Mouse (Mus musculus) liver, embryonic 11.5 days (tissue): ENCODE data around the gene Arhgdia. TPM values are rescaled to one million over a fixed set of nuclear protein-coding genes. Genes with fewer than 3 reads are reported as not detected.

ENCODE experiments used
- ATAC-seq: fragments of 200-750 bp; cut with Nextera tagmentation; replicated peaks from 2 replicates; pipeline ENCODE4 v1.8.0; 2017; ENCODE audit warnings: moderate number of reproducible peaks, mild to moderate bottlenecking, moderate TSS enrichment, moderate library complexity; ENCODE audit not compliant: low FRiP score
- DNase-seq: peaks from one replicate; pipeline ENCODE4 v3.0.0-alpha.2; 2017; ENCODE audit warnings: low spot score
- H3K27ac ChIP-seq: fragments of 300-500 bp; sonication (generic); 2 replicates; pipeline ENCODE4 v1.5.1; 2014; ENCODE audit warnings: mild to moderate bottlenecking, low read depth, low read length, control low read depth
- H3K27me3 ChIP-seq: fragments of 300-500 bp; sonication (generic); replicated peaks from 2 replicates; pipeline ENCODE4 v1.6.1; 2014; ENCODE audit warnings: low read length, mixed read lengths; ENCODE audit not compliant: control insufficient read depth, insufficient read depth
- H3K36me3 ChIP-seq: fragments of 300-500 bp; sonication (generic); 2 replicates; pipeline ENCODE4 v1.6.1; 2014; ENCODE audit warnings: mild to moderate bottlenecking, low read length, moderate library complexity, mixed read lengths; ENCODE audit not compliant: control insufficient read depth, insufficient read depth
- H3K4me1 ChIP-seq: fragments of 300-500 bp; sonication (generic); replicated peaks from 2 replicates; pipeline ENCODE4 v1.6.1; 2014; ENCODE audit warnings: low read length, mixed read lengths; ENCODE audit not compliant: control insufficient read depth, insufficient read depth
- H3K4me2 ChIP-seq: fragments of 300-500 bp; sonication (generic); 2 replicates; pipeline ENCODE4 v1.6.1; 2014; ENCODE audit warnings: mild to moderate bottlenecking, control low read depth, moderate library complexity
- H3K4me3 ChIP-seq: fragments of 300-500 bp; sonication (generic); 2 replicates; pipeline ENCODE4 v1.5.1; 2014; ENCODE audit warnings: low read depth, low read length, control low read depth
- H3K9ac ChIP-seq: fragments of 300-500 bp; sonication (generic); 2 replicates; pipeline ENCODE4 v1.6.1; 2014; ENCODE audit warnings: low read depth, low read length, control low read depth
- H3K9me3 ChIP-seq: fragments of 300-500 bp; sonication (generic); 2 replicates; pipeline ENCODE4 v1.6.1; 2016; ENCODE audit warnings: low read length, inconsistent platforms, mixed read lengths; ENCODE audit not compliant: control insufficient read depth
- WGBS: fragments of 180-500 bp; shearing (Covaris S2); extraction: QIAGEN DNeasy Blood & Tissue Kit; methylation state at CpG from one replicate; pipeline ENCODE4 v1.1.7; 2014; 5-methylcytosine and 5-hydroxymethylcytosine counted together
- polyA plus RNA-seq: library from polyadenylated mRNA; unstranded; fragments of >200 nt; fragmentation: Nextera tagmentation; extraction: Ambion mirVana; gene quantifications from 2 replicates; pipeline ENCODE4 v1.2.1, GENCODE M21; 2014

Gene Arhgdia
- polyA plus RNA-seq, 1 experiment from 2014 or later, result 561 TPM

- no peak overlapping the region; the same call in 1 of the 2 replicates for H3K4me3 ChIP-seq
- ATAC-seq, result no peak
Measured at GRCm38 (mm10) chr11:120578694-120579243, 2.7 kb downstream of the Arhgdia start.

GRCm38 (mm10) chr11:120578024-120578693 lies 3.3 kb downstream of the Arhgdia start:
- Histone ChIP-seq H3K9me3 (no peaks in the 10 kb centered on the region), H3K9ac (no peak overlapping the region), H3K4me2 (no peak overlapping the region), H3K4me3 (no peak overlapping the region), H3K4me1 (peaks cover 40% of the 10 kb centered on the region), H3K36me3 (peaks cover 29% of the 10 kb centered on the region), H3K27ac (peak overlapping the region; percentile 20; the same call in 1 of the 2 replicates), H3K27me3 (no peaks in the 10 kb centered on the region)
- ATAC-seq (no peak), DNase-seq (no peak)
- WGBS, result 86% methylated on average over 10 of the region's 10 CpGs

More at GRCm38 (mm10) chr11:120578694-120579243, 2.7 kb downstream of the Arhgdia start:
- Histone ChIP-seq H3K27me3 (no peaks in the 10 kb centered on the region), H3K27ac (no peak overlapping the region; the same call in 1 of the 2 replicates), H3K9me3 (peaks cover 1% of the 10 kb centered on the region), H3K4me1 (peaks cover 40% of the 10 kb centered on the region), H3K4me2 (no peak overlapping the region), H3K36me3 (peaks cover 31% of the 10 kb centered on the region), H3K9ac (no peak overlapping the region)
- DNase-seq, result no peak
- whole genome bisulfite sequencing, result 75% methylated on average over 11 of the region's 11 CpGs

GRCm38 (mm10) chr11:120577211-120578023 lies 4.0 kb downstream of the Arhgdia start:
- H3K9ac ChIP-seq, result no peak overlapping the region
- H3K9me3 ChIP-seq, result no peaks in the 10 kb centered on the region
- DNase-seq (no peak), ATAC-seq (no peak)
- peaks cover 29% of the 10 kb centered on the region for H3K36me3 ChIP-seq
- 83% methylated on average over 7 of the region's 7 CpGs for WGBS
- H3K27me3 ChIP-seq, result no peaks in the 10 kb centered on the region
- no peak overlapping the region for H3K4me2 ChIP-seq
- peak overlapping the region; percentile 68 for H3K27ac ChIP-seq
- peaks cover 38% of the 10 kb centered on the region for H3K4me1 ChIP-seq
- H3K4me3 ChIP-seq, result no peak overlapping the region

GRCm38 (mm10) chr11:120576365-120576981 lies 5.0 kb downstream of the Arhgdia start:
- ATAC-seq (no peak), DNase-seq (no peak)
- Histone ChIP-seq H3K27me3 (no peaks in the 10 kb centered on the region), H3K27ac (peak overlapping the region; percentile 68), H3K36me3 (peaks cover 30% of the 10 kb centered on the region), H3K9me3 (no peaks in the 10 kb centered on the region), H3K4me3 (no peak overlapping the region), H3K9ac (no peak overlapping the region), H3K4me2 (peak overlapping the region; percentile 2; the same call in 1 of the 2 replicates), H3K4me1 (peaks cover 34% of the 10 kb centered on the region)
- WGBS, result 80% methylated on average over 3 of the region's 3 CpGs

- ATAC-seq (no peak), DNase-seq (no peak)
- H3K27ac ChIP-seq, result peak overlapping the region; percentile 34; the same call in 1 of the 2 replicates
- no peak overlapping the region for H3K4me3 ChIP-seq
- H3K4me1 ChIP-seq, result peaks cover 39% of the 10 kb centered on the region
- H3K9me3 ChIP-seq, result no peaks in the 10 kb centered on the region
- no peaks in the 10 kb centered on the region for H3K27me3 ChIP-seq
- H3K36me3 ChIP-seq, result peaks cover 35% of the 10 kb centered on the region
- no peak overlapping the region for H3K9ac ChIP-seq
- H3K4me2 ChIP-seq, result no peak overlapping the region
Measured at GRCm38 (mm10) chr11:120575940-120576339, 5.5 kb downstream of the Arhgdia start.

- no peak overlapping the region for H3K4me2 ChIP-seq
- ATAC-seq (no peak), DNase-seq (no peak)
- H3K27ac ChIP-seq, result no peak overlapping the region; the same call in 1 of the 2 replicates
- peak overlapping the region; percentile 81; the same call in 1 of the 2 replicates for H3K4me3 ChIP-seq
- no peaks in the 10 kb centered on the region for H3K9me3 ChIP-seq
- H3K36me3 ChIP-seq, result peaks cover 43% of the 10 kb centered on the region
- peaks cover 37% of the 10 kb centered on the region for H3K4me1 ChIP-seq
- 82% methylated on average over 2 of the region's 2 CpGs for WGBS
- H3K27me3 ChIP-seq, result no peaks in the 10 kb centered on the region
- no peak overlapping the region for H3K9ac ChIP-seq
Measured at GRCm38 (mm10) chr11:120575046-120575445, 6.4 kb downstream of the Arhgdia start.

- ATAC-seq (no peak), DNase-seq (no peak)
- no peaks in the 10 kb centered on the region for H3K9me3 ChIP-seq
- H3K36me3 ChIP-seq, result peaks cover 40% of the 10 kb centered on the region
- 37% methylated on average over 5 of the region's 5 CpGs for WGBS
- peaks cover 30% of the 10 kb centered on the region for H3K4me1 ChIP-seq
- peak overlapping the region; percentile 81 for H3K4me3 ChIP-seq
- H3K27ac ChIP-seq, result peak overlapping the region; percentile 85
- peak overlapping the region; percentile 97 for H3K9ac ChIP-seq
- H3K27me3 ChIP-seq, result no peaks in the 10 kb centered on the region
- peak overlapping the region; percentile 93 for H3K4me2 ChIP-seq
Measured at GRCm38 (mm10) chr11:120574278-120574600, 7.2 kb downstream of the Arhgdia start.

GRCm38 (mm10) chr11:120573585-120574277 lies 7.7 kb downstream of the Arhgdia start:
- peak overlapping the region; percentile 85 for H3K27ac ChIP-seq
- H3K9me3 ChIP-seq, result no peaks in the 10 kb centered on the region
- DNase-seq (peak; percentile 56), ATAC-seq (0 out of 2 replicates have a peak, but pooled peaks have one; percentile 0)
- H3K27me3 ChIP-seq, result no peaks in the 10 kb centered on the region
- peak overlapping the region; percentile 93 for H3K4me2 ChIP-seq
- WGBS, result 0% methylated on average over 23 of the region's 23 CpGs
- H3K4me3 ChIP-seq, result peak overlapping the region; percentile 81
- peaks cover 35% of the 10 kb centered on the region for H3K36me3 ChIP-seq
- peaks cover 29% of the 10 kb centered on the region for H3K4me1 ChIP-seq
- H3K9ac ChIP-seq, result peak overlapping the region; percentile 97
